Mouse (Mus musculus): Measurements from ENCODE around the gene Grik5. TPM values are rescaled to one million over a fixed set of nuclear protein-coding genes. Genes with fewer than 3 reads are reported as not detected.

Grik5 gene
- 22.2 and 28.1 TPM in 2 replicates for polyA plus RNA-seq (2014; fragmentation: Nextera tagmentation; extraction: Ambion mirVana)

GRCm38 (mm10) chr7:25071979-25072715, at the start of gene Grik5, which contains the start of gene Zfp574:
Grik5 (minus strand) TSS chr7:25072346.
Zfp574 (plus strand) TSS chr7:25072567.
- Histone ChIP-seq H3K36me3 (ENCODE audit: control insufficient read depth, insufficient read depth, low read length) (peaks cover 15% of the 10 kb centered on the region), H3K9me3 (ENCODE audit: control insufficient read depth, low read length) (no peaks in the 10 kb centered on the region), H3K9ac (replicated peaks; ENCODE audit: low read depth, low read length) (peak within 1 kb of the TSS; percentile 98), H3K4me1 (ENCODE audit: control insufficient read depth, insufficient read depth, low read length) (peaks cover 43% of the 10 kb centered on the region), H3K4me3 (ENCODE audit: low read depth, low read length) (peak within 1 kb of the TSS; percentile 64), H3K4me2 (ENCODE audit: low read depth, low read length) (peak within 1 kb of the TSS; percentile 81), H3K27me3 (ENCODE audit: control insufficient read depth, insufficient read depth, low read length) (no peaks in the 10 kb centered on the region), H3K27ac (ENCODE audit: low read depth, low read length) (peak within 1 kb of the TSS; percentile 93)
- WGBS: under 1% methylated on average over 19 of the region's 28 CpGs
- ATAC-seq (ENCODE audit: low read depth): no peak

DNA sequence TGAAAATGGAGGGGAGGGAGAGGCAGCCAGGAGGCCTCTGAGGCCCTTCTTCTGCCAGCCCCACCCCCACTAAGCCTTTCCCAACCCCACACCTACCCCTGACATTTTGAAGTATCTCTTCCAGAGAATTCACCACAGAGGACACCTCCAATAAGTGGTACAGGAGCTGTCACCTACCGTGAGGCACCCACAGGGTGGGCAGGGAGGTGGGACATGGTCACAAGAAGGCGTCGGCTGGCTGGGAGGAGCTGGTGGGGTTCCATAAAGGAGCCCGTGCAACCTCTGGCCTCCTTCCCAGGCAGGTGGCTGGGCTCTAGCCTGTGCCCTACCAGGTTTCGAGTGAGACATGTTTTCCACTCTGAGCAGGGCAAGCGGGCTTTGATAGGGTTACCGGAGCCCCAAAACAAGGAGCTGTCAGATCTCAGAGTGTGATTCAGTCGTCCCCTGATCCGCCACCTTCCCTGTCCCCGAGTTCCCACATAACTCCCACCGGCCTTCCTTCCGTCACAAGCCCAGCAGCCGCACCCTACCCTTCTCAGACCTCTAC, 49.2 kb upstream of the Grik5 start:
- no peak for ATAC-seq (ENCODE audit: low read depth)

DNA sequence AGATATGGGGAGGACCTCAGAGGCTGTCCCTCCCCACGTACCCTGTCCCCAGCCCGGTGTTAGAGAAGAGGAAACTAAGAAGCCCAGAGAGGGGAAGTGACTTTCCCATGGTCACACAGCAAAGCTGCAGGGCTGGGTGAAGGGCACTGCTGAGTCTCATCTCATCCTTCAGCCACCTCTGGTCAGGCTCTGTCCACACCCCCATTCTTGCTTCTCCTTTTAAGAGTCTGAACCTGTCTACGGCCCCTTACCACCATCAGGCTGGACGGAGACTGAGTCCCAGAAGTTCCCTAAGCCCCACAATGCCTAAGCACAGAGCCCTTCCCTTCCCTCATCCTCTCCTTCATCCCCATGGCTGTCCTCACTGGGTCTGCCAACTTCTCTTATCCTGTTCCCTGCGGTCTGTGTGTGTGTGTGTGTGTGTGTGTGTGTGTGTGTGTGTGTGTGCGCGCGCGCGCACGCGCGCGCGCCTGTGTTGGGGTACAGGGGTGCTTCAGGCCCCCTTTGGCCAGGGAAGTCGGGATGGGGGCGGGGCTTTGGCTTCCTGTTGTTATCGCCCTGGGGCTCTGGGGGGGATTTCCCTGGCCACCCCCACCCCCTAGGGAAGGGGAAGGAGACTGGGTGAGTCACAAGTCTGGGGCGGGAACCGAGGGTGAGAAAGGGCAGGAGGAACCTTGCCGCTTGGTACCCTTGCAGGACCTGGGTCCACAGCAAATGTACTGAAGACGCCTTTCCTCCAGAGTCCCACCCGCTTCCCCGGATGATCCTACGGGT, 48.1 kb upstream of the Grik5 start:
- peaks cover 2% of the 10 kb centered on the region for H3K36me3 ChIP-seq (ENCODE audit: control insufficient read depth, insufficient read depth, low read length)
- H3K4me1 ChIP-seq (ENCODE audit: control insufficient read depth, insufficient read depth, low read length): no peaks in the 10 kb centered on the region
- WGBS: 77% methylated on average over 15 of the region's 25 CpGs
- no peak overlapping the region for H3K4me2 ChIP-seq (ENCODE audit: low read depth, low read length)
- no peak for ATAC-seq (ENCODE audit: low read depth)
- H3K4me3 ChIP-seq (ENCODE audit: low read depth, low read length): no peak overlapping the region
- H3K9me3 ChIP-seq (ENCODE audit: control insufficient read depth, low read length): no peaks in the 10 kb centered on the region
- H3K27ac ChIP-seq (ENCODE audit: low read depth, low read length): no peak overlapping the region
- no peak overlapping the region for H3K9ac ChIP-seq (replicated peaks; ENCODE audit: low read depth, low read length)
- no peaks in the 10 kb centered on the region for H3K27me3 ChIP-seq (ENCODE audit: control insufficient read depth, insufficient read depth, low read length)

More for the DNA sequence above, 49.2 kb upstream of the Grik5 start:
- no peak overlapping the region for H3K4me2 ChIP-seq (ENCODE audit: low read depth, low read length)
- H3K9me3 ChIP-seq (ENCODE audit: control insufficient read depth, low read length): no peaks in the 10 kb centered on the region
- no peaks in the 10 kb centered on the region for H3K4me1 ChIP-seq (ENCODE audit: control insufficient read depth, insufficient read depth, low read length)
- no peaks in the 10 kb centered on the region for H3K36me3 ChIP-seq (ENCODE audit: control insufficient read depth, insufficient read depth, low read length)
- WGBS: 76% methylated on average over 13 of the region's 13 CpGs
- no peak overlapping the region for H3K9ac ChIP-seq (replicated peaks; ENCODE audit: low read depth, low read length)
- H3K27me3 ChIP-seq (ENCODE audit: control insufficient read depth, insufficient read depth, low read length): no peaks in the 10 kb centered on the region
- no peak overlapping the region for H3K27ac ChIP-seq (ENCODE audit: low read depth, low read length)
- H3K4me3 ChIP-seq (ENCODE audit: low read depth, low read length): no peak overlapping the region

GRCm38 (mm10) chr7:25112956-25113603, 40.9 kb upstream of the Grik5 start:
- no peaks in the 10 kb centered on the region for H3K27me3 ChIP-seq (ENCODE audit: control insufficient read depth, insufficient read depth, low read length)
- 94% methylated on average over 16 of the region's 16 CpGs for WGBS
- H3K9me3 ChIP-seq (ENCODE audit: control insufficient read depth, low read length): no peaks in the 10 kb centered on the region
- H3K4me3 ChIP-seq (ENCODE audit: low read depth, low read length): no peak overlapping the region
- H3K27ac ChIP-seq (ENCODE audit: low read depth, low read length): no peak overlapping the region
- no peak overlapping the region for H3K4me2 ChIP-seq (ENCODE audit: low read depth, low read length)
- no peak for ATAC-seq (ENCODE audit: low read depth)
- H3K4me1 ChIP-seq (ENCODE audit: control insufficient read depth, insufficient read depth, low read length): no peaks in the 10 kb centered on the region
- no peak overlapping the region for H3K9ac ChIP-seq (replicated peaks; ENCODE audit: low read depth, low read length)
- H3K36me3 ChIP-seq (ENCODE audit: control insufficient read depth, insufficient read depth, low read length): peaks cover 15% of the 10 kb centered on the region

- H3K9ac ChIP-seq (replicated peaks; ENCODE audit: low read depth, low read length): no peak overlapping the region
- no peak overlapping the region for H3K27ac ChIP-seq (ENCODE audit: low read depth, low read length)
- peaks cover 15% of the 10 kb centered on the region for H3K36me3 ChIP-seq (ENCODE audit: control insufficient read depth, insufficient read depth, low read length)
- H3K4me2 ChIP-seq (ENCODE audit: low read depth, low read length): no peak overlapping the region
- no peak for ATAC-seq (ENCODE audit: low read depth)
- H3K27me3 ChIP-seq (ENCODE audit: control insufficient read depth, insufficient read depth, low read length): no peaks in the 10 kb centered on the region
- H3K4me3 ChIP-seq (ENCODE audit: low read depth, low read length): no peak overlapping the region
- WGBS: 91% methylated on average over 17 of the region's 17 CpGs
- H3K4me1 ChIP-seq (ENCODE audit: control insufficient read depth, insufficient read depth, low read length): no peaks in the 10 kb centered on the region
- no peaks in the 10 kb centered on the region for H3K9me3 ChIP-seq (ENCODE audit: control insufficient read depth, low read length)
Measured at GRCm38 (mm10) chr7:25112178-25112955, 40.2 kb upstream of the Grik5 start.

DNA sequence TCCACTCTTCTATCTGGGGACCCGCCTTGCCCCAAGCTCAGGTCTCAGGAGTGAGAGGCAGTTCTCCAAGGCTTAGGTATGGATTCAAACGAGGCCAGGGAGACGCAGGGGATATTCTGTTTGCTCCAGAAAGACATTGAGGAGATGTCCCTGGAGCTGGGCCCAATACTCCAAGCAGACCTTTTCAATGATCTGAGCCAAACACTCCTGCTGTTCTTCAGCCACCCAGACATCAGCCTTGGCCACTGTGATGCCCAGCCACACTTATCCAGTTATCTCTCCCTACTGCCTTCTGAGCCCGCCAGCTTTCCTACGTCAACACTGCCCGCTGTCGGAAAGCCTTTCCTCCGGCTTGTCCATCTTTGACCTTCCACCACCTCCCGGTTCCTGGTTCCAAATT, 38.2 kb upstream of the Grik5 start:
- H3K4me1 ChIP-seq (ENCODE audit: control insufficient read depth, insufficient read depth, low read length): no peaks in the 10 kb centered on the region
- H3K4me2 ChIP-seq (ENCODE audit: low read depth, low read length): no peak overlapping the region
- no peaks in the 10 kb centered on the region for H3K9me3 ChIP-seq (ENCODE audit: control insufficient read depth, low read length)
- H3K4me3 ChIP-seq (ENCODE audit: low read depth, low read length): no peak overlapping the region
- WGBS: 88% methylated on average over 9 of the region's 9 CpGs
- no peaks in the 10 kb centered on the region for H3K27me3 ChIP-seq (ENCODE audit: control insufficient read depth, insufficient read depth, low read length)
- no peak overlapping the region for H3K9ac ChIP-seq (replicated peaks; ENCODE audit: low read depth, low read length)
- peaks cover 13% of the 10 kb centered on the region for H3K36me3 ChIP-seq (ENCODE audit: control insufficient read depth, insufficient read depth, low read length)
- no peak for ATAC-seq (ENCODE audit: low read depth)
- no peak overlapping the region for H3K27ac ChIP-seq (ENCODE audit: low read depth, low read length)

DNA sequence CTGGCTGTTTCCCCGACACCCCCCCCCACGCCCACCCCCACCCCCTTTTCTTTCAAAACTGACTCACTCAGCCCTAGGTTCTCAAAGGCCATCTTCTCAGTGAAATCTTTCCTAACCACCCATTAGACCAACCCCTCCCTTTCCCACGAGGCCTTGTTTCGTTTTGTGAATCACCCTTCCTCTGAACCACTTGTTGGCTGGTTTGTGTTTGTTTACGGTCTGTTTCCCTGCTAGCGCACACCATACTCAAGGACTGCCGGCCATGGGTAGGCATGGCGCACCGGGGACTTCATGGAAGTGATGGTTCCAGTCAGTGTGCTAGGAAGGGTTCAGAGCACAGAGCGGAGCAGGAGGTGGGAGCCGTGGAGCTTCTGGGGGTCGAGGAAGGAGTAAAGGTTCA, 37.2 kb upstream of the Grik5 start:
- WGBS: 81% methylated on average over 12 of the region's 12 CpGs
- Histone ChIP-seq H3K27ac (ENCODE audit: low read depth, low read length) (no peak overlapping the region), H3K27me3 (ENCODE audit: control insufficient read depth, insufficient read depth, low read length) (no peaks in the 10 kb centered on the region), H3K9me3 (ENCODE audit: control insufficient read depth, low read length) (no peaks in the 10 kb centered on the region), H3K9ac (replicated peaks; ENCODE audit: low read depth, low read length) (no peak overlapping the region), H3K36me3 (ENCODE audit: control insufficient read depth, insufficient read depth, low read length) (peaks cover 7% of the 10 kb centered on the region; the same call in 1 of the 2 replicates), H3K4me2 (ENCODE audit: low read depth, low read length) (no peak overlapping the region), H3K4me3 (ENCODE audit: low read depth, low read length) (no peak overlapping the region), H3K4me1 (ENCODE audit: control insufficient read depth, insufficient read depth, low read length) (no peaks in the 10 kb centered on the region)
- no peak for ATAC-seq (ENCODE audit: low read depth)

- Histone ChIP-seq H3K36me3 (ENCODE audit: control insufficient read depth, insufficient read depth, low read length) (no peaks in the 10 kb centered on the region), H3K27me3 (ENCODE audit: control insufficient read depth, insufficient read depth, low read length) (no peaks in the 10 kb centered on the region), H3K27ac (ENCODE audit: low read depth, low read length) (no peak overlapping the region), H3K4me2 (ENCODE audit: low read depth, low read length) (no peak overlapping the region), H3K9ac (replicated peaks; ENCODE audit: low read depth, low read length) (no peak overlapping the region), H3K9me3 (ENCODE audit: control insufficient read depth, low read length) (no peaks in the 10 kb centered on the region), H3K4me3 (ENCODE audit: low read depth, low read length) (no peak overlapping the region), H3K4me1 (ENCODE audit: control insufficient read depth, insufficient read depth, low read length) (no peaks in the 10 kb centered on the region)
- ATAC-seq (ENCODE audit: low read depth): no peak
- WGBS: 56% methylated on average over 16 of the region's 17 CpGs
Measured at GRCm38 (mm10) chr7:25106790-25107502, 34.8 kb upstream of the Grik5 start.
